Comparison of ENCODE assay signal across 12 mouse cellular contexts in the genomic region with DNA sequence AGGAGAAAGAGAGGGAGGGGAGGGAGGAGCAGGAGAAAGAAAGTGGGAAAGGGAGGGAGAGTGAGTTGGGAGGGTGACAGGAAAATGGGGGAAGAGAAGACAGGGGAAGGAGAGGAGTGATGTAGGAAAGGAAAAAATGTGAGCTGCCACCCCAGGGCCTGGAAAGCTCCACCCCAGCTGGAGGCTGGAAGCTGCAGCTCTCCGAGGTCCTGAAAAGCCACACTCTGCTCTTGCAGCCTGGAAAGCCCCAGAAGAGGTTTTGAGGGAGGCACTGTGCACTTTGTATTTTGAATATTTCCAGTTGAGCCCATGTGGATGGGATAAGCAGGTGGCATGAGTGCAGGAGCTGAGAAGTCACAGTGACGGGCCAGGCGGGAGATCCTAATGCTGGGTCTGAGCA.
DNase-seq lines count a peak whose midpoint lies in the region; ATAC-seq lines count a peak whose summit lies in the region.
"Had no signal": no experiment of that assay in that cellular context is flagged by ENCODE, and none has a peak within 500 bp of the region (broad histone marks: within the 10 kb centered on the region; RNA-seq: fewer than 3 reads in every experiment).

No protein-coding gene starts in this region.

- no peaks in the 10 kb centered on the region for H3K9me3 ChIP-seq in intestine, embryonic 14.5 days (ENCODE audit: control insufficient read depth, low read length)
- H3K9me3 ChIP-seq in intestine, embryonic 15.5 days: no peaks in the 10 kb centered on the region
- no peaks in the 10 kb centered on the region for H3K9me3 ChIP-seq in limb, embryonic 12.5 days
- H3K9me3 ChIP-seq in midbrain, embryonic 10.5 days (replicated peaks): no peaks in the 10 kb centered on the region
- H3K9me3 ChIP-seq: liver, embryonic 12.5 days; stomach, embryonic 15.5 days had no signal

- 14% methylated on average over 3 of the region's 3 CpGs for WGBS in intestine, embryonic 14.5 days
- WGBS in intestine, embryonic 15.5 days: 6% methylated on average over 3 of the region's 3 CpGs
- 13% methylated on average over 3 of the region's 3 CpGs for WGBS in limb, embryonic 12.5 days
- 25% methylated on average over 3 of the region's 3 CpGs for WGBS in midbrain, embryonic 10.5 days

- no peak for ATAC-seq in intestine, embryonic 14.5 days (replicated peaks; ENCODE audit: low FRiP score, low TSS enrichment, low read depth)
- no peak for ATAC-seq in intestine, embryonic 15.5 days
- ATAC-seq in limb, embryonic 12.5 days (ENCODE audit: insufficient number of reproducible peaks, insufficient read depth, low FRiP score, low TSS enrichment, low read depth): 0 out of 2 replicates have a peak, but pooled peaks have one; percentile 26
- ATAC-seq: forebrain, postnatal 0 days; inflammation-experienced regulatory T-cells, adult 6 months; liver, embryonic 12.5 days had no signal

- H3K27me3 ChIP-seq in intestine, embryonic 14.5 days (replicated peaks; ENCODE audit: control insufficient read depth, insufficient read depth, low read length): no peaks in the 10 kb centered on the region
- H3K27me3 ChIP-seq in intestine, embryonic 15.5 days (replicated peaks): no peaks in the 10 kb centered on the region
- no peaks in the 10 kb centered on the region for H3K27me3 ChIP-seq in limb, embryonic 12.5 days
- no peaks in the 10 kb centered on the region for H3K27me3 ChIP-seq in midbrain, embryonic 10.5 days (ENCODE audit: low read depth, poor library complexity, severe bottlenecking)
- H3K27me3 ChIP-seq: liver, embryonic 12.5 days; stomach, embryonic 15.5 days had no signal

- no peak overlapping the region for H3K27ac ChIP-seq in intestine, embryonic 14.5 days (ENCODE audit: low read depth)
- H3K27ac ChIP-seq in intestine, embryonic 15.5 days: no peak overlapping the region
- no peak overlapping the region for H3K27ac ChIP-seq in limb, embryonic 12.5 days
- H3K27ac ChIP-seq in midbrain, embryonic 10.5 days (replicated peaks): no peak overlapping the region
- H3K27ac ChIP-seq: liver, embryonic 12.5 days; stomach, embryonic 15.5 days had no signal

- DNase-seq in intestine, embryonic 14.5 days (ENCODE audit: low spot score): peak; percentile 59
- DNase-seq in Muller cell, postnatal 12 days (ENCODE audit: inconsistent ontology term): peak; percentile 4
- peak; percentile 54 for DNase-seq in R1 (ENCODE audit: low read depth, low spot score)
- no peak for DNase-seq in frontal cortex, postnatal 25 days (ENCODE audit: low spot score in 2 of 2)
- no peak for DNase-seq in midbrain, embryonic 10.5 days (ENCODE audit: low spot score)
- DNase-seq: cerebellum, adult 9-10 months; forebrain, postnatal 0 days had no signal

- H3K4me1 ChIP-seq in intestine, embryonic 14.5 days (replicated peaks; ENCODE audit: control insufficient read depth, insufficient read depth, low read length): no peaks in the 10 kb centered on the region
- H3K4me1 ChIP-seq in intestine, embryonic 15.5 days (replicated peaks): no peaks in the 10 kb centered on the region
- no peaks in the 10 kb centered on the region for H3K4me1 ChIP-seq in limb, embryonic 12.5 days (replicated peaks)
- H3K4me1 ChIP-seq in midbrain, embryonic 10.5 days: no peaks in the 10 kb centered on the region
- H3K4me1 ChIP-seq: liver, embryonic 12.5 days; stomach, embryonic 15.5 days had no signal

- no peak overlapping the region for H3K9ac ChIP-seq in intestine, embryonic 14.5 days (ENCODE audit: low read length)
- no peak overlapping the region for H3K9ac ChIP-seq in intestine, embryonic 15.5 days
- no peak overlapping the region for H3K9ac ChIP-seq in limb, embryonic 12.5 days (replicated peaks)
- H3K9ac ChIP-seq: forebrain, postnatal 0 days; liver, embryonic 12.5 days; stomach, embryonic 15.5 days had no signal

- no peaks in the 10 kb centered on the region for H3K36me3 ChIP-seq in intestine, embryonic 14.5 days (ENCODE audit: control insufficient read depth, insufficient read depth, low read length)
- no peaks in the 10 kb centered on the region for H3K36me3 ChIP-seq in intestine, embryonic 15.5 days
- no peaks in the 10 kb centered on the region for H3K36me3 ChIP-seq in limb, embryonic 12.5 days
- no peaks in the 10 kb centered on the region for H3K36me3 ChIP-seq in midbrain, embryonic 10.5 days
- H3K36me3 ChIP-seq: liver, embryonic 12.5 days; stomach, embryonic 15.5 days had no signal

- no peak overlapping the region for H3K4me3 ChIP-seq in intestine, embryonic 14.5 days (ENCODE audit: low read depth, low read length)
- H3K4me3 ChIP-seq in intestine, embryonic 15.5 days (replicated peaks): no peak overlapping the region
- no peak overlapping the region for H3K4me3 ChIP-seq in limb, embryonic 12.5 days (replicated peaks)
- no peak overlapping the region for H3K4me3 ChIP-seq in midbrain, embryonic 10.5 days
- H3K4me3 ChIP-seq: liver, embryonic 12.5 days; stomach, embryonic 15.5 days had no signal

- H3K4me2 ChIP-seq in intestine, embryonic 14.5 days (ENCODE audit: low read length): no peak overlapping the region
- no peak overlapping the region for H3K4me2 ChIP-seq in intestine, embryonic 15.5 days (replicated peaks)
- H3K4me2 ChIP-seq in limb, embryonic 12.5 days: no peak overlapping the region
- H3K4me2 ChIP-seq: liver, embryonic 12.5 days; stomach, embryonic 15.5 days had no signal

Comparison
In these comparisons a context has a peak if more than half of its experiments do, and no peak if none do; other contexts are left out.
1. DNase-seq: peak in intestine, embryonic 14.5 days (single experiment), Muller cell, postnatal 12 days (single experiment) and R1 (single experiment); none in frontal cortex, postnatal 25 days (0 of 2) and midbrain, embryonic 10.5 days (single experiment).